Mouse (Mus musculus): ENCODE measurements around the gene Rnf25. TPM values are rescaled to one million over a fixed set of nuclear protein-coding genes. Genes with fewer than 3 reads are reported as not detected.

Gene Rnf25
- polyA plus RNA-seq, 1 experiment from 2014 or later = 43.9 TPM

Small RNA genes within 50 kb of the gene (microRNA-seq; reads per million reads assigned to microRNA genes)
- not detected for gene Gm25035

Other genes starting within 250 kb of the Rnf25 start
- 0.50 and 0.53 TPM in 2 replicates for gene Catip, start 239.3 kb downstream of the Rnf25 start, polyA plus RNA-seq (2015; fragmentation: Nextera tagmentation; extraction: Ambion mirVana)
- gene Slc11a1, start 226.2 kb downstream of the Rnf25 start, polyA plus RNA-seq (2015; fragmentation: Nextera tagmentation; extraction: Ambion mirVana) = 4.5 and 5.4 TPM in 2 replicates
- gene Ctdsp1, start 209.9 kb downstream of the Rnf25 start, polyA plus RNA-seq (2015; fragmentation: Nextera tagmentation; extraction: Ambion mirVana) = 91.1 and 94.0 TPM in 2 replicates
- gene Vil1, start 192.0 kb downstream of the Rnf25 start, polyA plus RNA-seq (2015; fragmentation: Nextera tagmentation; extraction: Ambion mirVana) = 17.5 and 18.0 TPM in 2 replicates
- 63.7 and 71.7 TPM in 2 replicates for gene Cnot9, start 95.3 kb downstream of the Rnf25 start, polyA plus RNA-seq (2015; fragmentation: Nextera tagmentation; extraction: Ambion mirVana)
- 1.3 TPM in 2 replicates for gene Plcd4, start 58.5 kb downstream of the Rnf25 start, polyA plus RNA-seq (2015; fragmentation: Nextera tagmentation; extraction: Ambion mirVana)
- gene Usp37, start 57.1 kb downstream of the Rnf25 start, polyA plus RNA-seq (2015; fragmentation: Nextera tagmentation; extraction: Ambion mirVana) = 31.5 and 36.5 TPM in 2 replicates
- 7.0 and 8.7 TPM in 2 replicates for gene Zfp142, start 13.2 kb downstream of the Rnf25 start, polyA plus RNA-seq (2015; fragmentation: Nextera tagmentation; extraction: Ambion mirVana)
- 19.6 and 20.4 TPM in 2 replicates for gene Bcs1l, start 13.1 kb downstream of the Rnf25 start, polyA plus RNA-seq (2015; fragmentation: Nextera tagmentation; extraction: Ambion mirVana)
- gene Stk36, start within 50 bp of the Rnf25 start, polyA plus RNA-seq (2015; fragmentation: Nextera tagmentation; extraction: Ambion mirVana) = 9.1 and 11.7 TPM in 2 replicates
- 11.8 and 17.8 TPM in 2 replicates for gene Ttll4, start 60.3 kb upstream of the Rnf25 start, polyA plus RNA-seq (2015; fragmentation: Nextera tagmentation; extraction: Ambion mirVana)
- 7.6 and 7.7 TPM in 2 replicates for gene Cyp27a1, start 112.2 kb upstream of the Rnf25 start, polyA plus RNA-seq (2015; fragmentation: Nextera tagmentation; extraction: Ambion mirVana)
- 0.49 and 0.55 TPM in 2 replicates for gene Prkag3, start 147.8 kb upstream of the Rnf25 start, polyA plus RNA-seq (2015; fragmentation: Nextera tagmentation; extraction: Ambion mirVana)
- gene Wnt6, start 170.5 kb upstream of the Rnf25 start, polyA plus RNA-seq (2015; fragmentation: Nextera tagmentation; extraction: Ambion mirVana) = 1.9 and 2.5 TPM in 2 replicates
- gene Wnt10a, start 190.1 kb upstream of the Rnf25 start, polyA plus RNA-seq (2015; fragmentation: Nextera tagmentation; extraction: Ambion mirVana) = 0.50 and 0.57 TPM in 2 replicates